Mouse (Mus musculus) bone marrow macrophage, adult 2 months (primary cell): ENCODE measurements around the gene Optn. TPM values are rescaled to one million over a fixed set of nuclear protein-coding genes. Genes with fewer than 3 reads are reported as not detected.

Source experiments
- H3K27ac ChIP-seq: 2 replicates; pipeline ENCODE4 v1.5.1; 2012; ENCODE audit warnings: low read depth, low read length; ENCODE audit not compliant: insufficient read depth
- H3K4me1 ChIP-seq: 2 replicates; pipeline ENCODE4 v1.6.1; 2012; ENCODE audit warnings: low read length; ENCODE audit not compliant: control insufficient read depth, insufficient read depth
- H3K4me3 ChIP-seq: 2 replicates; pipeline ENCODE4 v1.5.1; 2012; ENCODE audit warnings: mild to moderate bottlenecking, low read length, moderate library complexity; ENCODE audit not compliant: insufficient read depth
- CTCF ChIP-seq: IDR thresholded peaks from 2 replicates; pipeline ENCODE4 v1.5.1; 2012; ENCODE audit warnings: low read depth, mild to moderate bottlenecking, low read length, moderate library complexity
- POLR2A ChIP-seq: IDR thresholded peaks from 2 replicates; pipeline ENCODE4 v1.6.1; 2012; ENCODE audit warnings: mild to moderate bottlenecking, low read depth, low read length, borderline replicate concordance
- polyA plus RNA-seq: library from polyadenylated mRNA; stranded (reverse); fragments of >200 nt; gene quantifications from 2 replicates; pipeline ENCODE4 v1.2.4, GENCODE M21; 2012; ENCODE audit not compliant: missing spikeins, insufficient read depth, insufficient read length

Gene Optn
- polyA plus RNA-seq, 1 experiment = 11.6 TPM

DNA sequence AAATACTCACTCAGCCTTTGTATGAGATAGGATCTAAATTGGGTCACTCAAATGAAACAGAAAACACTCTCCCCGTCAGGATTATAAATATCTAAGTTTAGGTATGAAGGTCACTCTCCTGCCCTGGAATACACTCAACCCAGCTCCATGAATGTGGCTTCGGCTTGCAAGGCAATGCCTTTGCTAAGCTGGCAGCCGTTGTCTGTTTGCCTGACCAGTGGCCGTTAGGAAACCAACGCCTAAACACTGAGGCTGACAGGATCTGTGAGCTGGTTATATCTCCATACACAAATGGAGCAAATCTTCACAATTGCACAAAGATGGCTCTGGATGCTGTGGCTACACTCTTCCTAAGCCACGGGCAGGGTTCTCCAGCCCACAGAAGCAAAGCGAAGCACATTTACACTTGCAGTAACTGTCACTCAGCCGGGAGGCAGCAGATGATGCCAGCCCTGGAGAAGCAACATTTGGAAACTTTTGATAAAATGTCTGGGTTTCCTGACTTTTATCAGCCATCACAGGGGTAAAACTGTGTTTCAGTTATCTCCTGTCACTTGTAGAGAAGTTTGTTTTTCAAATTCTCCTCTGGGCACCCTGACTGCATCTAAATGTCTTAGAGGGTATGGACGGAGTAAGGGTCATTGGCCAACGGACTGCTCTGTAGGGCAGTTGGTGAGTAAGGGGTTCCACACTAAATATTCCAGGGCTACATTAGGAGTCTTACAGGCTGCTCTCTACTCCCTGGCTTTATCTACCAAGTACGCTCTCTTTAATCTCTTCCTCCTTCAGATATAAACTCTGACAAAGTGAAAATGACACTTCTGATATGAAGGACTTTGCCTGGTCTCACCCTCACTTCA, 21.0 kb downstream of the Optn start:
- peaks cover 7% of the 10 kb centered on the region for H3K4me1 ChIP-seq
- no peak overlapping the region for H3K27ac ChIP-seq
- TF ChIP-seq CTCF = no peak
- H3K4me3 ChIP-seq = no peak overlapping the region

DNA sequence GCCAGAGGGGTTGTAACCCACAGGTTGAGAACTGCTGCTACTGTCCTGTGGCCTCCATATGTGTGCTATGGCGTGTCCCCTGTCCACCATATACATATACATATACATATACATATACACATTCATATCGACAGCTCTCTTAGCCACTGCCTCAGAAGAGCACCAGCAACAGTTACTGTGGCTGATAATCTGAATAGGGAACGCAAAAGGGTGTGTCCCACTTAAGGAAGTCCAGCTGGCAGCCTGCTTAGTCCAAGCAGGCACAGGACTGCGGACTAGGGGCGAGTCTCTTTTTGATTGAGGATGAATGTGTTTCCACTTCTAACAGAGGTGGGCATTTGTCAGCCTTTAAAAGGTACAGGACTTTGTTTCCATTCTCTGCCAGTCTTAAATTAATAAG, 22.0 kb downstream of the Optn start:
- H3K4me1 ChIP-seq = peaks cover 7% of the 10 kb centered on the region
- H3K27ac ChIP-seq = no peak overlapping the region
- H3K4me3 ChIP-seq = no peak overlapping the region
- no peak for TF ChIP-seq POLR2A
- TF ChIP-seq CTCF = no peak

GRCm38 (mm10) chr2:5040281-5041161, 23.3 kb downstream of the Optn start:
- Histone ChIP-seq H3K27ac (no peak overlapping the region), H3K4me3 (no peak overlapping the region), H3K4me1 (peaks cover 7% of the 10 kb centered on the region)
- TF ChIP-seq POLR2A (no peak), CTCF (no peak)

DNA sequence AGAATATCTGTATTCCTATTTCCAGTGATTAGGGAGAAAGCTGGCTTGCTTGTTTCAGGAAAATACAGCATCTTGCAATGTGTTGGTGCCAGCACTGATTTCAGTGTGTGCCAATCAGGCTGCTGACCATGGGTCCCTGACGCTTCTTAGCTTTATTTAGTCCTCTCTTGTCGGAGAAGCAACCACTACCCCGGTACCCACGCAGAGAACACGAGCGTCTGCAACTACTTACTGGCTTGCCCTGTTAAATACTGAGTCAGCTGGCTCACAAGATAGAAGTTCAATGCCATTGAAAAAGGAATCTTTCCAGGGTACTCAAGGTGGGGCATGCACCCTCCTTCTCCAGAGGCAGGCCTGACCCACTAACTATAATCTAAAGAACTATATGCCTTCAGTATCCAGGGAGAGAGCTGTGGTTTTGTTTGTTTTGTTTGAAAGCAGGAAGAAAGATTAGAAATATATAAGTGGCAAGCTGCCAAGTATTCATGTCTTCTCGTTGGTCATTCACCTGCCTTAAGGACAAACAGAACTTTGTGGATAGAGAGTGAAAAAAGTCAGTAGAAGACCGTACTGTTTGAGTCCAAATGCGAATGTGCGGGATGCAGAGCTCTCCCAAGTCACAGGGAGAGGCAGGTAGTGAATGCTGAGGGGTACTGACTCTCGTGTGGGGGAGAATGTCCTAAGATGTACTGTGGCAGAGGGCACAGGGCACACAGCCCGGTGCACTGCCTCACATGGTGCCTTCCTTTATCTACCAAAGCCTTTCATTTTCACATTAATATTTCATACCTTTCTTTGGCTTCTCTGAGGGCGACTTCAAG, 24.3 kb downstream of the Optn start:
- no peak for TF ChIP-seq POLR2A
- TF ChIP-seq CTCF = no peak
- Histone ChIP-seq H3K4me1 (peaks cover 9% of the 10 kb centered on the region), H3K27ac (no peak overlapping the region), H3K4me3 (no peak overlapping the region)

- no peak for TF ChIP-seq CTCF
- no peak for TF ChIP-seq POLR2A
- Histone ChIP-seq H3K4me3 (no peak overlapping the region), H3K4me1 (peaks cover 12% of the 10 kb centered on the region), H3K27ac (no peak overlapping the region)
Measured at GRCm38 (mm10) chr2:5038320-5038719, 25.5 kb downstream of the Optn start.

DNA sequence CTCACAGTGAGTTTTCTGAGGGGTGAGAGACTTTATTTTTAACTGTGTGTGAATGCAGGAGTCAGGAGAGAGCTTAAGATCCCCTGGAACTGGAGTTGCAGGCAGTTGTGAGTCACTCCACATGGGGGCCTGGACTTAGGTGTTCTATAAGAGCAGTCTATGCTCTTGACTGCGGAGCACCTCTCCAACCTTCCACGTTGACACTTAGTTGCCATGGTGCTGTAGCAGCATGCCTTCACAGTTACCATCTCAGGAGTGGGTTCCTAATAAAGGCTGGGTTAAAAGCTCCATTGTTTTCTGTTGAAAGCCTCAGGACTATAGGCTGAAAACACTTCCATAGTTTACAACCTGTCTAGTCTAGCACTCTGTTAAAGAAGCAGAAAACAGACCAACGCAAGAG, 26.5 kb downstream of the Optn start:
- TF ChIP-seq CTCF (no peak), POLR2A (no peak)
- no peak overlapping the region for H3K27ac ChIP-seq
- H3K4me1 ChIP-seq = peaks cover 13% of the 10 kb centered on the region
- H3K4me3 ChIP-seq = no peak overlapping the region

- Histone ChIP-seq H3K27ac (no peak overlapping the region), H3K4me1 (peaks cover 13% of the 10 kb centered on the region), H3K4me3 (no peak overlapping the region)
- TF ChIP-seq CTCF = no peak
Measured at GRCm38 (mm10) chr2:5036411-5037076, 27.3 kb downstream of the Optn start.

DNA sequence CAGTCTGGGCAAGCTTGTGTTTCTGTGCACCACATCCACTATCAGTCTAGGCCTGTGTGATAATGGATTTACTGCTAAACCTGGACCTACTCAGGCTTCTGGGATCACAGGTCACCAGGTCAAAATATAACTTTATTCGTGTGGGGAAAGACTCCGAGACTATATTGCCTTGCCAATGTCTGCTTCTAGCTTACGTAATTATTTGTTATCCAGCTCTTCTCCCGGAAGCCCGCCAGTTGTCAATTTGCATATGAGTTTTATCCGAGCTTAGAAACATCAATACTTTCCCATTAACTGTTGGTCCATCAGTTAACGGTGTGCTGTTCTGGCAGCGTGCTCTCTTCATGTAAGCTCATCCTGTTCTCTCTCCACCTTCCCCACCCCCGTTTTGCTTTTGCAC, 28.6 kb downstream of the Optn start:
- Histone ChIP-seq H3K27ac (no peak overlapping the region), H3K4me1 (peaks cover 6% of the 10 kb centered on the region)
- no peak for TF ChIP-seq POLR2A
- TF ChIP-seq CTCF = no peak

DNA sequence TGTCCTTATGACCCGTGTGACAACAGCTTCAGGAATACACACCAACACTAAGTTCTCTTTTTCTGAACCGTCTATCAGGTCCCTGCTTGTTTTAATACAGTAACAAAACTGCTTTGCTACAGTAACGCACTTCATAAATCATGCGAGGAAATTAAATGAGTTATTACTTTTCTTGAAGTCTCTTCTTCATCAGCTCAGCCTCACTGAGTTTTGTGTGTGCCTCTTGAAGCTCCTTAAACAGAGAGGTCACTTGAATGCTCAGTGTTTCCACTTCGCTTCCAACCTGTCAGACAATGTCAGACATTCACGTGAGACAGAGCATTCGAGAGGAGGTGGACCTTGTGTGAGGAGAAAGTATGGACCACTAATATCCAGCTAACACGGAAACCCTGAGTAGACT, 29.1 kb downstream of the Optn start:
- Histone ChIP-seq H3K4me1 (peaks cover 6% of the 10 kb centered on the region; the same call in 1 of the 2 replicates), H3K27ac (no peak overlapping the region), H3K4me3 (no peak overlapping the region)
- TF ChIP-seq CTCF (no peak), POLR2A (no peak)

More for the DNA sequence above, 28.6 kb downstream of the Optn start:
- no peak overlapping the region for H3K4me3 ChIP-seq
